Mouse (Mus musculus): ENCODE measurements around the gene Nynrin. TPM values are rescaled to one million over a fixed set of nuclear protein-coding genes. Genes with fewer than 3 reads are reported as not detected.
A peak's percentile ranks its signal among the peaks of the same experiment; 100 is the strongest.

The Nynrin gene
- total RNA-seq, 2 experiments from 2014 or later, result 39.1 to 40.9 TPM

GRCm38 (mm10) chr14:55873714-55874683 is 20.2 kb downstream of the Nynrin start:
- DNase-seq, result peak; percentile 86
- intact Hi-C loops (cut with DNase I), result no loop called here

GRCm38 (mm10) chr14:55877469-55878315 is 23.9 kb downstream of the Nynrin start:
- DNase-seq, result no peak
- intact Hi-C loops (cut with DNase I), result no loop called here

GRCm38 (mm10) chr14:55878316-55878940 is 24.6 kb downstream of the Nynrin start:
- intact Hi-C loops (cut with DNase I), result no loop called here
- no peak for DNase-seq

GRCm38 (mm10) chr14:55879623-55880022 is 25.8 kb downstream of the Nynrin start:
- peak; percentile 73 for DNase-seq
- intact Hi-C loops (cut with DNase I), result no loop called here

GRCm38 (mm10) chr14:55880982-55881381 is 27.2 kb downstream of the Nynrin start:
- no peak for DNase-seq
- intact Hi-C loops (cut with DNase I), result no loop called here

GRCm38 (mm10) chr14:55882171-55882641 is 28.4 kb downstream of the Nynrin start:
- intact Hi-C loops (cut with DNase I), result no loop called here
- no peak for DNase-seq

GRCm38 (mm10) chr14:55883149-55883661 is 29.4 kb downstream of the Nynrin start:
- intact Hi-C loops (cut with DNase I), result no loop called here
- DNase-seq, result no peak

GRCm38 (mm10) chr14:55883663-55884062 is 29.9 kb downstream of the Nynrin start:
- no peak for DNase-seq
- intact Hi-C loops (cut with DNase I), result no loop called here

- intact Hi-C loops (cut with DNase I), result no loop called here
- peak; percentile 95 for DNase-seq
Measured at GRCm38 (mm10) chr14:55884166-55884565, 30.4 kb downstream of the Nynrin start, which contains the start of gene Cbln3. Cbln3 (minus strand) TSS chr14:55884392.

GRCm38 (mm10) chr14:55884713-55885113 is 30.9 kb downstream of the Nynrin start, which contains the start of gene Khnyn:
Khnyn (plus strand) TSS chr14:55884947.
- intact Hi-C loops (cut with DNase I), result no loop called here
- DNase-seq, result peak; percentile 92

- no peak for DNase-seq
- intact Hi-C loops (cut with DNase I), result no loop called here
Measured at GRCm38 (mm10) chr14:55885114-55885790, 31.4 kb downstream of the Nynrin start.

- no peak for DNase-seq
- intact Hi-C loops (cut with DNase I), result no loop called here
Measured at GRCm38 (mm10) chr14:55885791-55886271, 32.0 kb downstream of the Nynrin start.

- intact Hi-C loops (cut with DNase I), result no loop called here
- no peak for DNase-seq
Measured at GRCm38 (mm10) chr14:55886571-55887382, 33.0 kb downstream of the Nynrin start.

- intact Hi-C loops (cut with DNase I), result no loop called here
- DNase-seq, result no peak
Measured at GRCm38 (mm10) chr14:55897671-55898070, 43.9 kb downstream of the Nynrin start.

GRCm38 (mm10) chr14:55898947-55899346 is 45.1 kb downstream of the Nynrin start:
- no peak for DNase-seq
- intact Hi-C loops (cut with DNase I), result no loop called here

GRCm38 (mm10) chr14:55899701-55900413 is 46.0 kb downstream of the Nynrin start, which contains the start of gene Sdr39u1:
Sdr39u1 (minus strand) TSS chr14:55900293.
- intact Hi-C loops (cut with DNase I), result loop anchor here (10.0 kb wide), 1 partner anchor 215 kb away; the partner anchor contains the start of gene Tinf2
- DNase-seq, result peak; percentile 89

GRCm38 (mm10) chr14:55900414-55900755 is 46.6 kb downstream of the Nynrin start:
- intact Hi-C loops (cut with DNase I), result loop anchor here (10.0 kb wide), 1 partner anchor 216 kb away; the partner anchor contains the start of gene Tinf2
- no peak for DNase-seq

GRCm38 (mm10) chr14:55905518-55905917 is 51.7 kb downstream of the Nynrin start:
- DNase-seq, result no peak
- intact Hi-C loops (cut with DNase I), result loop anchor here (10.0 kb wide), 1 partner anchor 221 kb away; the partner anchor contains the start of gene Tinf2
